Mouse (Mus musculus) embryo, embryonic 9.5 days (tissue): ENCODE results near the gene D5Ertd579e.

ENCODE experiments used
- DNase-seq: peaks from one replicate; pipeline ENCODE4 v3.0.0-alpha.2; 2017; ENCODE audit errors: extremely low spot score

Gene D5Ertd579e

DNA sequence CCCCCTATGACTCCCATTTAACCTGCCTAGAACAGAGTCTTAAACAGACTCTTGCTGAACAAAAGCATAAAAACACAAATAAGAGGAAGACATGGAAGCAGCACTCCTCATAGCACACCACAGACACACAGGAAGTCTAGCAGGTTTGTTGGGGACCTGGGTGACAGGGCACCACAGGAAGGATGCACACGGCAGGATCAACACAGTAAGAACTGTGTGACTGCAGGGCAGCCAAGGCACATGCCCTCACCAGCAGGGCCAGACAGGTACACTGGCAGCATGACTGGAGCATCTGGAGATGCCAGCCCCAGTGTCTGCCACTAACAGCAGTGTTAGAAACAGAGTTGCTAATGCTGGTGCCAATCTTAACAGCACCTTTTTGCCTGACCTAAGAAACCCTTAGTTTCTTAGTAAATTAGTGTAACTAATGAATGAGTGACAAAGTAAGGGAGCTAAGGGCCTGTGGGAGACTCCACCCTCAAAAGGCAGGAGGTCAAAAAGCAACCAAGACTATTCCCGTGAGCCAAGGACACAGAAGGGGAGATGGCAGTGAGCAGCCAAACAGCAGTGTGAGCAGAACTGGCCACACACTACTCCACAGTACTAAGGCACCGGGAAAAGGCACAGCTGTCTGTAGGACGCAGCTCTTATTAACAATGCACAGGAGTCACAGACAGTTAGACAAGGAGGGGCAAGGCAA is 125.1 kb downstream of the D5Ertd579e start:
- no peak for DNase-seq

- DNase-seq = no peak
Observed at GRCm38 (mm10) chr5:36570098-36570497, 125.7 kb downstream of the D5Ertd579e start.

GRCm38 (mm10) chr5:36568118-36568517 is 127.7 kb downstream of the D5Ertd579e start:
- no peak for DNase-seq

- no peak for DNase-seq
Observed at GRCm38 (mm10) chr5:36567627-36568026, 128.2 kb downstream of the D5Ertd579e start.

GRCm38 (mm10) chr5:36564530-36564929 is 131.3 kb downstream of the D5Ertd579e start:
- no peak for DNase-seq

DNA sequence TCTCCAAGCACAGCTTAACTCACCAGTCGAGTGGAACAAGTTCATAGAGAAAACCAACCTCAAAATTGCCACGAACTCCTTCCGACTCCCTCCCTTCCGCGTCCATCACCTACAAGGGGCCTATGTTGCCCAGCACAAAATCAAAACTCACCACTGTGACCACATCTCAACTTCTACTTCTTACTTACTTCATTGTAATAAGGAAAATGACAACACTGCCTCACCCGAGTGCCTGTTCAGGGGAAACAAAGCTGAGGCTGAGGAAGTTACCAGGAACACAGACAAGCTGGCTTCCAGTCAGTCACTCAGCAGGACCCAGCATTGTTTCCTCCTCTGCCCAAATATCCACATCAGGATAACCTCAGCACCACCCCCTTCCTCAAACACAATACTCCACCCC is 132.1 kb downstream of the D5Ertd579e start:
- no peak for DNase-seq

DNA sequence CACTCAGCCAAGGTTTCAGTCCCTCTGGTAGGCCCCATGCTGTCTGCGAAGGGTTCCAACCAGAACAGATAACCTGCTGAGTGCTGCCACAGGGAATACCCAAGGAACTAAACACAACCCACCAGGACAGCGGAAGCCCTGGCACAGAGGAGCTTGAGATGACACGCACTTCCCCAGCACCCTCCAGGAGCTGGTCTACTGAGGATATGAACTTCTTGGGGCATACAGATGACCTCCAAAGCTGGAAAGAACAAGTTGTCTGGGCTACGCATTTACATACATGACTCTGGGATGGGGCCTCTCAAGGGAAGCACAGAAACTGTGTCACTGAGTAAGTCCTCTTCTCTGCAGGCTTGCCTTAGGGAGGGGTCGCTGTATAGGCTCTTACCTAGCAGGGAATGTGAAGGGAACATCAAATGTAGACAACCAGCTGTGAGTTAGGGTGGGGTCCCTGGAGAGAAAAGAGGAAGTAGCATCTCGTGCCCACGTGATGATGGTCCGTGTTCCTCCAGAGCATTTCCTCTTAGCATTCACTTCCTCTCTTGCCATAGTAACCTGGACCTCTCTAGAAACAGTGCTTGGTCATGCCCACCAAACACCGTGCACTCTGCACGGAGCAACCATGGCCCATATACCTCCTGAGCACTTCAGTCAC is 132.9 kb downstream of the D5Ertd579e start:
- DNase-seq = no peak

DNA sequence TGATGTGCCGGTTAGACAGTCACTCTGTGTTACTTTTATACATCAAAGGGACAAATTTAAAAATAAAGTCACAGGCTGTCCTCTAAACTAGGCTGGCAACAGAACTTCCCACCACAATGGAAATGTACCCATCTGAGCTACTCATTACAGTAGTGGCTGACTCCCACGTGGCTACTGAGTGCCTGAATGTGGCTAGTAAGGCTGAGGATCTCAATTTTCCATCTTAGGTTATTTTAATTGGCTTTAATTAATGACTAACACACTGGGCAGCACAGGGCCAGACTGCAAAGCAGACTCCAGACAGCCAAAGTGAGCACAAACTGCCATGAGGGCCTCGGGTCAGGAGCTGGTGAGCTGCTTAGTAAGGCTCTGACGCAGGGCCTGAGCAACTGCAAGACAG is 134.3 kb downstream of the D5Ertd579e start:
- DNase-seq = no peak

- DNase-seq = no peak
Observed at GRCm38 (mm10) chr5:36560490-36560889, 135.3 kb downstream of the D5Ertd579e start.

- no peak for DNase-seq
Observed at GRCm38 (mm10) chr5:36559510-36560235, 136.2 kb downstream of the D5Ertd579e start.

DNA sequence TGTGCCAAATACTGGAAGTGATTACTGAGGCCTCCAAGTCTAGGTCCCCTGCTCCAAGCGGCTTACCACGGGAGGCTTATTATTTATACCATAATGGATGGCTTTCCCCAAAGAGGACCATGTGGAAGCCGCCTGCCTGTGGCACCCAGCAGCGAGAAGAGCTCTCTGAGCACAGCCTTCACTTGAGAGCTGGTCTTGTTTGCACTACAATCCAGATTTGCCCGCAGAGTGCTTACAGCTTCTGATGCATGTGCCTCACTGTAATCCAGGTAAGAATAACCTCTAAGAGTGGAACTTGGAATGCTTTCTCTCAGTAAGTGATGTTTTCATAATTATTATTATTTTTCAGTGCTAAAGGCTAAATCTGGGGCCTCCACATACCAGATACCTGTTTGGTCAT is 136.7 kb downstream of the D5Ertd579e start:
- DNase-seq = no peak

- DNase-seq = no peak
Observed at GRCm38 (mm10) chr5:36558526-36558925, 137.3 kb downstream of the D5Ertd579e start.

DNA sequence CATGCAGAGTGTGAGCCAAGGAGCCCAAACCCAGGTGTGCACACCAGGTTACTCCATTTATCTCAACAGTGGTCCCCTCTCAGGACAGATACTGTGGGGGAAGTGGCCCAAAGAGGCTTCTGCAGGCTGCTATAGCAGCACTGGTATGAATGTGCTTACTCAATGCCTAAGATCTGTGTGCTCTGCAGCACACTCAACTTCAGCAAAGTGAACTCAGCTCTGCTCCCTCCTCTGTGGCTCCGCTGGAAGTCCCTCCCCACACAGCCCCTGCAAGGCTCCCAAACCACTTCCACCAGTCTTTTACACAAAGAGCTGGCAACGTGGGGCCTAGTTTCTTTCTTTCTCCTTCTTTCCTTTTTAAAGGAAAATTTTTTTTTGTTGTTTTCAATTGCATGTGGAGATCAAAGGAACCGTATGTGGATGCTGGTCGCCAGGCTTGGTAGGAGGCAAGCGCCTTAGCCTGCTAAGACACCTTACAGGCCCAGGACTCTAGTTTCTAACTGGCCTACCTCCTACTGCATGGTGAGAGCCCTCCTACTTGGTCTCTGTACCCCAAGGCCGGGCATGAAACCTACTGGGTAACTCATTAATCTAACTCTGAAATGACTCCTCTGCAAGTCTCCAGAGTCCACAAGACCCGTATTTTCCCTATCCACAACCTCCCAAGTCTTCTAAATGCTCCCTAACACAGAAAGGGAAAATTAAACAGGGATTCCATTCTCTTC is 138.1 kb downstream of the D5Ertd579e start:
- no peak for DNase-seq

- no peak for DNase-seq
Observed at GRCm38 (mm10) chr5:36556906-36557305, 138.9 kb downstream of the D5Ertd579e start.

GRCm38 (mm10) chr5:36556289-36556688 is 139.5 kb downstream of the D5Ertd579e start:
- DNase-seq = no peak

- DNase-seq = no peak
Observed at GRCm38 (mm10) chr5:36554496-36554895, 141.3 kb downstream of the D5Ertd579e start.

DNA sequence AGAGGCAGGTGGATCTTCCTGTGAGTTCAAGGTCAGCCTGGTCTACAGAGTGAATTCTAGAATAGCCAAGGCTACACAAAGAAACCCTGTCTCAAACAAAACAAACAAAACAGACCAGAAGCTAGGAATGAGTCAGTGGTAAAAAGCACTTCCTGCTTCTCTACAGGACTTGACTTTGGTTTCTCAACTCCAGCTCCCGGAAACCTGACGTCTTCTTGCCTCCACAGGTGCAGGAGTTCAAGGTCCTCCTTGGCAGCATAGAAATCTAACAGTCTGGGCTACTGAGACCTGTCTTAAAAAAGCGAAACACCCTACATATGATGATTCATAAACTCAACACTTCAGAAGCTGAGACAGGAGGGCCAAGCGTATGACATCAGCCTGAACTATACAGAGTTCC is 141.9 kb downstream of the D5Ertd579e start:
- no peak for DNase-seq

- no peak for DNase-seq
Observed at GRCm38 (mm10) chr5:36553056-36553606, 142.7 kb downstream of the D5Ertd579e start.

GRCm38 (mm10) chr5:36552391-36552790 is 143.4 kb downstream of the D5Ertd579e start:
- no peak for DNase-seq
